Mouse (Mus musculus) cortical plate, adult 2 months (tissue): ENCODE results near the gene Tcf7l2. TPM values are rescaled to one million over a fixed set of nuclear protein-coding genes. Genes with fewer than 3 reads are reported as not detected.

Experiments used
- H3K27ac ChIP-seq: fragments of 200-500 bp; 2 replicates; pipeline ENCODE4 v1.5.1; 2012; ENCODE audit warnings: low read length, control low read depth, inconsistent platforms; ENCODE audit not compliant: insufficient read depth
- H3K4me1 ChIP-seq: fragments of 200-500 bp; 2 replicates; pipeline ENCODE4 v1.6.1; 2011; ENCODE audit warnings: low read length; ENCODE audit not compliant: control insufficient read depth, insufficient read depth
- H3K4me3 ChIP-seq: fragments of 200-500 bp; 2 replicates; pipeline ENCODE4 v1.5.1; 2011; ENCODE audit warnings: mild to moderate bottlenecking, low read length, control low read depth; ENCODE audit not compliant: insufficient read depth
- CTCF ChIP-seq: fragments of 200-500 bp; IDR thresholded peaks from 2 replicates; pipeline ENCODE4 v1.5.1; 2011; ENCODE audit warnings: mild to moderate bottlenecking, control low read depth, low read length; ENCODE audit not compliant: insufficient read depth; ENCODE audit errors: extremely low read depth
- POLR2A ChIP-seq: fragments of 200-500 bp; IDR thresholded peaks from 2 replicates; pipeline ENCODE4 v1.6.1; 2011; ENCODE audit warnings: mild to moderate bottlenecking, low read length, control low read depth; ENCODE audit not compliant: insufficient read depth; ENCODE audit errors: extremely low read depth
- polyA plus RNA-seq: library from polyadenylated mRNA; depleted of rRNA; stranded (reverse); fragments of >200 nt; gene quantifications from 2 replicates; pipeline ENCODE4 v1.2.3, GENCODE M21; 2012

Gene Tcf7l2
- polyA plus RNA-seq, 1 experiment, result 6.0 TPM

DNA sequence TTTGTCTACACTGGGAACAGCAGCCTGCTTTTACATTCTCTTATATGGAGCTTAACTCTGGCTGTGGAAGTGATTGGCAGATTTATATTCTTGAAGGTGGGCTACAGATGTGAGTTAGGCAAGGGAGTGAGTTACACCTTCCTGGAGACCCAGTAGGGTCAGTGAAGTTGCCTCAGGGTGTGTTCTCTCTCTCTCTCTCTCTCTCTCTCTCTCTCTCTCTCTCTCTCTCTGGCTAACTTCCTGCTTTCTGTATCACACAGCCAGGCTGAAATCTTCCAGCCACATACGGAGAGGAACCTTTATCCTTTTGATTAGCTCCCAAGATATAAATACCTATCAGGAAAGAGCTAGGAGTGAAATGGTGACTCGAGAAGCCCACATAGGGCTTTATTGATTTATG, 26.0 kb downstream of the Tcf7l2 start:
- H3K4me3 ChIP-seq, result no peak overlapping the region
- H3K27ac ChIP-seq, result no peak overlapping the region
- TF ChIP-seq POLR2A, result no peak
- no peak for TF ChIP-seq CTCF
- H3K4me1 ChIP-seq, result no peaks in the 10 kb centered on the region

- Histone ChIP-seq H3K27ac (no peak overlapping the region), H3K4me3 (no peak overlapping the region), H3K4me1 (no peaks in the 10 kb centered on the region)
- TF ChIP-seq CTCF (no peak), POLR2A (no peak)
Observed at GRCm38 (mm10) chr19:55768246-55768645, 26.6 kb downstream of the Tcf7l2 start.

- TF ChIP-seq CTCF (no peak), POLR2A (no peak)
- H3K27ac ChIP-seq, result no peak overlapping the region
- H3K4me1 ChIP-seq, result no peaks in the 10 kb centered on the region
- H3K4me3 ChIP-seq, result no peak overlapping the region
Observed at GRCm38 (mm10) chr19:55768889-55769288, 27.3 kb downstream of the Tcf7l2 start.

DNA sequence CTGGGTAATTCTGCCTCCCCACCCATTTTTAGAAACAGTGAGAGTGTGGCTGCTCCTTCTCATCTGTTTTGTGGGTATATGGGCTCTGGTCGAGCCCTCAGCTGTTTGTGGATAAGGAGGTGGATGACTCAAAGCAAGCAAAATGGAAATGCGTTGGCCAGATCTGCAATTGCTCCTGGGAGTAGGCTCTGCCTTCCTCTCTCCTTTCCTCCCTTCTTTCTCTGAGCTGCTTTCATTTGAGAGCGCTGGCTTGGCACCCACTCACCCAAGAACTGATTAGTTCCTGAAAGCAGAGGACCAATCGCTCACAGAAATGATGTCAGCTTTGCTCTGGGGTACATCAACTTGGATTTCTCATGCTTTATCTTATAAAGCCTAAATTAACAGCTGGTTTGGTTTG, 32.7 kb downstream of the Tcf7l2 start:
- H3K27ac ChIP-seq, result no peak overlapping the region
- no peak overlapping the region for H3K4me3 ChIP-seq
- H3K4me1 ChIP-seq, result no peaks in the 10 kb centered on the region
- TF ChIP-seq POLR2A (no peak), CTCF (no peak)

- Histone ChIP-seq H3K4me3 (no peak overlapping the region), H3K4me1 (no peaks in the 10 kb centered on the region), H3K27ac (no peak overlapping the region)
Observed at GRCm38 (mm10) chr19:55774824-55775223, 33.2 kb downstream of the Tcf7l2 start.

DNA sequence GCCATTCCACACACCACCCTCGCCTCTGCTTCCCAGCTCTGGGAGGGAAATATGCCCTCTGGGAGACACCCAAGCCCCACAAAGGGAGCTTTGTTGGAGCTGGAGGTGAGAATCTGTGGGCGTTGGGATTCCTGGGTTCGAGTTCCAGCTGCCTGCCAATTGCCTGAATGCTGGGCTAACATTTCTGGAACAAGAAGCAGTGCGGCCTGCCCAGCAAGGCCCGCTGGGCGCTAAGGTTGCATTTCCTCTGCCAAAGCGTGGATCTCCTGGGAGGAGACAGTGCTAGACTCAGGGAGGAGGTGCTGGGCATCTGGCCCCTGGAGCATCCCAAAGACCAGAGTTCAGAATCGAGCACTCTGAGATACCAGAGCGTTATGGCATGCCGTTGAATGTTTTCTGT, 38.3 kb downstream of the Tcf7l2 start:
- H3K27ac ChIP-seq, result no peak overlapping the region

More at GRCm38 (mm10) chr19:55774824-55775223, 33.2 kb downstream of the Tcf7l2 start:
- TF ChIP-seq POLR2A, result no peak

GRCm38 (mm10) chr19:55781087-55781486, 39.5 kb downstream of the Tcf7l2 start:
- Histone ChIP-seq H3K27ac (no peak overlapping the region), H3K4me1 (no peaks in the 10 kb centered on the region), H3K4me3 (no peak overlapping the region)
- TF ChIP-seq POLR2A (no peak), CTCF (no peak)

More for the DNA sequence above, 38.3 kb downstream of the Tcf7l2 start:
- TF ChIP-seq POLR2A, result no peak
- TF ChIP-seq CTCF, result no peak
- no peak overlapping the region for H3K4me3 ChIP-seq
- H3K4me1 ChIP-seq, result no peaks in the 10 kb centered on the region

- TF ChIP-seq POLR2A (no peak), CTCF (no peak)
- Histone ChIP-seq H3K27ac (no peak overlapping the region), H3K4me1 (no peaks in the 10 kb centered on the region), H3K4me3 (no peak overlapping the region)
Observed at GRCm38 (mm10) chr19:55781681-55782080, 40.1 kb downstream of the Tcf7l2 start.

DNA sequence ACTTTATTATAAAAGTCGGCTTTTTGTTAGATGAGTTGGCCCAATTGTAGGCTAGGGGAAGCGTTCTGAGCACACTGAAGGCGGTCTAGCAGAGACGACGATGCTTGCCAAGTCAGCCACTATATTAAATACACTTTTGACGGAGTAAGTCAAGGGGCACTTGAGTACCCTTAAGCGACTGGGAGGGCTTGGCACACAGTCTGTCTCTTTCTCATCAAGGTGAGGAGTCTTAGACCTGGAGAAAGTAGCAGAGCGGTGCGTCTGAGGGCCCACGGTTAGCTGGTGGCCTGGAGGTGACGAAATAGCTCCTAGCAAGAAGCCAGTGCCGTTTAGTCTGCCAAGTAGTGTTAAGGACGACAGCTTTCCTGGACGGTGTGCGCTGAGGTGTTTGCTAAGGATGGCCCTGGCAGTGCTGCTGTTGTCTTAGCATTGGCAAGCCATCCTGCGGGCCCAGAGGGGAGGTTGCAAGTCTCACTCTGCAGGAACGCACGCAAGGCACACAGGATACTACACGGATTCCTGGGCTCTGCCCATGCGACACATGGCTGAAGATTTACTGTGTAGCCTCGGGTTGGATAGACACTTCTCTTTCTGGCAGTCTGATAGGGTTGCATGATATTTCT, 43.3 kb downstream of the Tcf7l2 start:
- H3K4me1 ChIP-seq, result no peaks in the 10 kb centered on the region

GRCm38 (mm10) chr19:55787420-55787819, 45.8 kb downstream of the Tcf7l2 start:
- H3K27ac ChIP-seq, result no peak overlapping the region
- no peak overlapping the region for H3K4me3 ChIP-seq
- H3K4me1 ChIP-seq, result no peaks in the 10 kb centered on the region
- TF ChIP-seq POLR2A (no peak), CTCF (no peak)

More for the DNA sequence above, 43.3 kb downstream of the Tcf7l2 start:
- no peak overlapping the region for H3K27ac ChIP-seq
- TF ChIP-seq POLR2A (no peak), CTCF (no peak)
- H3K4me3 ChIP-seq, result no peak overlapping the region

GRCm38 (mm10) chr19:55788285-55788904, 46.8 kb downstream of the Tcf7l2 start:
- H3K27ac ChIP-seq, result no peak overlapping the region
- H3K4me3 ChIP-seq, result no peak overlapping the region
- H3K4me1 ChIP-seq, result no peaks in the 10 kb centered on the region
- no peak for TF ChIP-seq POLR2A
- TF ChIP-seq CTCF, result no peak

- TF ChIP-seq CTCF (no peak), POLR2A (no peak)
- Histone ChIP-seq H3K27ac (no peak overlapping the region), H3K4me3 (no peak overlapping the region), H3K4me1 (no peaks in the 10 kb centered on the region)
Observed at GRCm38 (mm10) chr19:55788905-55789295, 47.3 kb downstream of the Tcf7l2 start.
